Mouse (Mus musculus): ENCODE results near the gene Hmgb1.

DNA sequence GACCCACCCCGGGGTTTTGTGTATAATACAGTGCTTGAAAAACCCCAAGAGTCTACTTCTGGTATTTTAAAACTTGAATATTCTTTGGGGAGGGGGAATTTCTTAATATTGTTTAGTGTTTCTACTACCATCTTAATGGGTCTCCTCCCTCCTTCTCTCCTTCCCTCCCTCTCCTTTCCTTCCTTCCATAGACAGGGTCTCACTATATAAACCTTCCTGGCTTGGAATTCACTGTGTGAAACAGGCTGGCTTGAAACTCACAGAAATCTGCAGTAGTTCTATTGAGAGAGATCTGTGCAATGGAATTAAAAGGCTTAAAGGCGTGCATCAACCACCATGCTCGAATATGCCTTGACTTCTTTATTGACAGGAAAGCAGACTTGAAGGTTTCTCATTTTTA is 1.5 kb upstream of the Hmgb1 start:
- TF ChIP-seq CTCF (IDR thresholded peaks at IDR 0.05; ENCODE audit: extremely low read depth, insufficient read depth, low read length), result no peak
- TF ChIP-seq POLR2A (IDR thresholded peaks at IDR 0.05; ENCODE audit: extremely low read depth, insufficient read depth, low read length), result no peak
